Mouse (Mus musculus) natural killer cell, adult 2 months (primary cell): ENCODE results near the gene Irf3.

ENCODE experiments used
- DNase-seq, 2 experiments: peaks; one replicate each; pipeline ENCODE4 v3.0.0; 2022; ENCODE audit warnings: low spot score in 2 of 2

Irf3 gene

DNA sequence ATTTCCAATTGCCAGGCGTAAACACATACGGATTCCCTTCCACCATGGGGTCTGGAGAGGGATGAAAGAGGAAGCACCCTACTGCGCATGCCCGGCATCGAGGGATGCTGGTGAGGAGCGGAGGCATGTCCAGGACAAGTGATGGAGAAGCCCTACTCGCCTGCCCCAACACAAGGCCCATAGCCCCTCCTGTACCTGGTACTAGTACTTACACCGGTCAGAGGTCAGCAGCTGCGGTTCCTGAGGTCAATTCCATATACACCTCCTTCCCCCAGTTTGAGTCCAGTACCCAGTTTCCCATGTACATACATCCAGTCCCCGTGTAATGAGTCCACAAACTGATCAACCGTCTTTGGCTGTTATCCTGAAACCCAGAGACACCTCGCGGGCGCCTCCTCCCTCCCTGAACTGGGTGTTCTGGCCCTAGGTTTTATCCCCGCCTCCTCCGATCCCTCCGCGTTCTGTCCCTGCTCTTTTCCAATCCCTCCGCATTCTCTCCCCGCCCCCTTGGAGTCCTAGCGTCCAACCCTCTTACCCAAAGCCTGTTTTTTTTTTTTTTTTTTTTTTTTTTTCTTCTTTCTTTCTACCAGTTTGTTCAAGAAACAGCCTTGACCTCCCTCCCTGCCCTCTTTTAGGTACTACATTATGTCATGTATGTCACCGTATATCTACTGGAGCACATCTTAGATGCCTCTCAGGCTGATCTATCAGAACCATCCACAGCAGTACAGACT, 22.9 kb upstream of the Irf3 start, which contains the start of gene Cpt1c:
Gene Cpt1c, minus strand, starts transcription at position 469 of the 734 bp plus-strand sequence.
- DNase-seq: no peak

DNA sequence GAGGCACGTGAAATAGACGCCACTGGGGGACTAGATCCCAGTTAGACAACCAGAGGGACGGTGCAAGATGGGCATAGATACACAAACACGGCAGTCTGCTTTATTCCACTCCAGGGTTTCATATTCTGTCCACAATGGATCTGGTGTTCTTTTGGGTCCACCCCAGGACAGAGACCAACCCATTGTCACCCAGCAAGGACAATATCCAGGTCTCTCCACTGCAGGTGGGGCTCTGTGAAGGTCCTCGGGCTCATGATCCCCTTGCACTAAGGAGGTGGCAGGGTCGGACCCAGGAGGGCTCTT, 22.4 kb upstream of the Irf3 start:
- no peak for DNase-seq

DNA sequence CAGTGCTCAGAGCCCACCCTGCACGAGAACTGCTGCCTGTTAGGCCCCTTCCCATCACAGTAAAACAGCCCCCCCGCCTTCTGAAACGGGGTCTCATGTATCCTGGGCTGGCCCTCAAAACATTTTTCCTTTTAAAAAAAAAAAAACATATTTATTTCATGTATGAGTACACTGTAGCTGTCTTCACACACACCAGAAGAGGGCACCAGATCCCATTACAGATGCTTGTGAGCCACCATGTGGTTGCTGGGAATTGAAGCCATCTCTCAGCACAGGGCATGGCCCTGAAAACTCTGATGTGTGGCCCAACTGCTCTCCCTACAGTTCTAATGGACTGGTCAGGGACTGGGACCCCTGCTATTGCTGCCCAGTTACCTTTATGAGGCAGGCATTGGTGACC, 19.1 kb upstream of the Irf3 start:
- no peak for DNase-seq

DNA sequence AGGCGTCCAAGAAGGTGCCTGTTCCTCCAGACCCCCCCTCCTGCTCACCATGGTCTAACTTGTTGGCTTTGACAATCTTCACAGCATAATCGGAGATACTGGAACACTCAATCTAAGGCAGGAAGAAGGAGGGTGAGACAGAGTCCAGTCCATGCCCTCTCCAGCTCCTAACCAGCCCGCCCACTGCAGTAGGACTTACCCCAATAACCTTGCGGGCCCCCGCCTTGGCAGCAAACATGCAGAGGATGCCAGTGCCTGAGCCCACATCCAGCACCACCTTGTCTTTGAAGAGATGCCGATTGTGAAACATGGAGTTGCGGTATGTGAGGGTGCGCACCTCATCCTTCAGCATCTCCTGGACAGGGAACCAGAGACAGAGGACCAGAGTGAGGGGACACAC, 15.9 kb upstream of the Irf3 start:
- DNase-seq: no peak

DNA sequence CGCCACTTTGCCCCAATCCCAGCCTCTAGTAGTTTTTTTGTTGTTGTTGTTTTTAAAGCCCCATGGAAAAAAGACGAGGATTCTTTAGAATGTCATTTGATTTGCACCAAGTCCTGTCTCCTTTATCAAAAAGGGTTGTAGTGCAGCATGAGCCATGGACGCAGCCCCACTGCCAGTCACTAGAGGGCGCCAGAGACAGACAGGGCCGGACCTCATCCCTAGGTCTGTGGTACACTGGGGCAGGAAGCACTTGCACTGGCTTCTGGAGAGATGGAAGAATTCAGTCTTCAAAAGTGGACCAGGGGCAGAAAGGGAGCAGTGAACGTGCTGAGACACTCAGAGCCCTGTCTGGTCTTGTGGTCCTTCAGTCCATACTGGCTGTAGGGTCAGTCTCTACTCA, 14.4 kb upstream of the Irf3 start:
- peak; percentile 82 to 86 for DNase-seq

DNA sequence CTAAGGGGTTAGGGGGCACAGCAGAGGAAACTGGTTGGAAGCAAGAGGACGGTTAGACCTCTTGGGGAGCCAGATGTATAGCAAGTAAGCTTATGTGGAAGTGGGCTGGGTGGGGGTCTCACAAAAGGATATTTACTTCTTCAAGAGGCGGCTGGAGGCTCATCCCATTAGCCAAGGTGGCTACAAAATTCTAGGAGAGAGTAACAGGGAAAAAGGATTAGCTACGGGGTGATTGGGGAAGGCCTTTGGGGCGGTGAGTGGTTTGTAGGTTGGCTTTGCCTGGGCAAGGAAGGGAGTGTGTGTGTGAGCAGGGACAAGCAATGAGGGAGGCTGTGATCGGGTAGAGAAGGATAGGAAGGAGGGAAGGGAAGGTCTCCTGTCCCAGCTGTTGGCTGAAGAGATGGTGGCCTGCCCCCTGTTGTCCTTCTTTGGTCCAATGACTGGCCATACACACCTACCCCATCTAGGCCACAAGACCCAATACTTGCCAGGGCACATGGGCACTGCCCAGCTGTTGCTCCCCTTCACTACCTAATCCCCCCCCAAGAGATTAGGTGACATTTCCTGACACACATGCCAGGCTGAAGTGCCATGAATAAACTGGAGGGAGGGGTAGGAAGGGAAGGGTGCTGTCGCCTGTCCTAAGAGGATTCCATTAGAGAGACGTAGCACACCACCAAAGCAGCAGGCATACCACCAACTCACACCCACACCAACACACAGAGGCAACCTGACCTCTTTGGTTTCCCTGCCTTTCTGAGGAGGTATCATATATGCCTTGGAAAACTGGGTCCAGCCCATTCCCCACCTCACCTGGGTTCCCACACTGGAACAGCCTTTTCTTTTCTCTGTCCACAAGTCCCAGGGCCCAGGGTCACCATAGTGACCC, 13.3 kb upstream of the Irf3 start:
- no peak for DNase-seq

DNA sequence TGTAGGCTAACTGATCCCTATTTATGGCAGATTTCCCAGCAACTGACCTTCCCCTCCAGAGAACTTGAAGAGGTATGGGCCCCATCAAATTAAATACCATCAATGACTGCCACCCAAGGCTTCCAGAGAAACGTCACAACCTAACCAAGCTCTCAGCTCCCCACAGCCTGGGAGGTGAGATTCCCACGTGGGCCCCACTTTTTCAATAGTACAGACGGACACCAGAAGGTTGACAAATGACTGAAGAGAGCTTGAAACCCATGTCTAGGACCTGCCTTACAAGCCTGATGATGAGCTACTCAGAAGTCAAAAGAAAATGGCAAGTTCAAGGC, 12.6 kb upstream of the Irf3 start:
- DNase-seq: no peak

DNA sequence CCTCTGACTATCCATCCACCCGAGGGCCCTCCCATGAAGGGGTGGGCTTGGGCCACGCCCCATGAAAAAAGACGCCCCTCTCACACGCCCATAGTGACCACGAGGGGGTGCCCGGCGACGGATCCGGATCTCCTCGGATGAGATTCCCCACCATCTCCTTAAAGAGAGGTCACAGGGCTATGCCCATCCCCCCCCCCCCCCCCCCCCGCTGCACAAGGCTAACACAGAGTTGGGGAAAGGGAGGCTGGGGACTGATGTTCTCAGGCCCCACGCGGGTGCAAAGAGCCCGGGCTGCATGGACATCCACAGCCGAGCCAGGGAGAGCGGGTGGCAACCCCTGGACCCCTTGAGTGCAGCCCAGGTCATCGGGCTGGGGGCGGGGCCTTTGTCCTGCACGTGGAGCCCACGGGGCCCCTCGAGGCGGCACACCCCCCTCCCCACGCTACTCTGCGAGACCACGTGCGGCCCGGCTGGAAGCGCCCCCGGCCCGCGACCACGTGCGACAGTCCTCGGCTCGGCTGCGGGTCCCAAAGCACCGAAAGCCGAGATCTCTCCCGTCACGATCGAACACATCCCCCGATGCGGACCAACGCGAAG, 11.8 kb upstream of the Irf3 start:
- peak; percentile 43 to 62 for DNase-seq

DNA sequence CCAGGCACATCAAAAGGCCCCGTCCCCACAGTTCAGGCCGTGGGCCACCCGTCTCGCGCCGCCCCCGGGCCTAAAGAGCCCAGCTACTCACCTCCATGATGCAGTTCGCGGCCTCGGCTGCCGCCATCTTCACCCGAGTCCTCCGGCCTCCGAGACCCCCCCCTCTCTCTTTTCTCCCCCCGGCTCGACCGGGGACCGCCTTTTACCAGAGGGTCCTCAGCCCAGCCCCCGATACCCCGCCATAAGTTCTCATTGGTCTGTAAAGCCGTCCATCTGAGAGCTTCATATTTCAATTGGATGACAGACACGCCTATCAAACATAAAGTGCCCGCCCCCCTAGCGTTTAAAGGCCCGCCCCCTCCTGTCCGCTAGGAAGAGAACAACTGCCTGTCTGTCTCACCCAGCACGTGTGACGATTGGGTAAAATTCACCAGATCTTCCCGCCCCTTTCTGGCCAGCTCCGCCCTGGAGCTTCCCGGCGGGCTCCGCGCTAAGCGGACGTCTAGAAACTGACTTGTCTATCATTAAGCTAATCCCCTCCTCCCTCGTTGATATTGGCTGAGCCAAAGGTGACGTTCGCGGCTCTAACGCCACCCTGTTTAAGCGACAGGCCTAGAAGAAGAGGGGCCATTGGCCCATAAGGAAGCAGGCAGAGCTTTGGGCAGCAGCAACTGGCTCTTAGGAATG, 11.1 kb upstream of the Irf3 start, which contains the start of gene Prmt1:
Gene Prmt1, minus strand, starts transcription at position 377 of the 687 bp plus-strand sequence.
- peak; percentile 99 for DNase-seq

DNA sequence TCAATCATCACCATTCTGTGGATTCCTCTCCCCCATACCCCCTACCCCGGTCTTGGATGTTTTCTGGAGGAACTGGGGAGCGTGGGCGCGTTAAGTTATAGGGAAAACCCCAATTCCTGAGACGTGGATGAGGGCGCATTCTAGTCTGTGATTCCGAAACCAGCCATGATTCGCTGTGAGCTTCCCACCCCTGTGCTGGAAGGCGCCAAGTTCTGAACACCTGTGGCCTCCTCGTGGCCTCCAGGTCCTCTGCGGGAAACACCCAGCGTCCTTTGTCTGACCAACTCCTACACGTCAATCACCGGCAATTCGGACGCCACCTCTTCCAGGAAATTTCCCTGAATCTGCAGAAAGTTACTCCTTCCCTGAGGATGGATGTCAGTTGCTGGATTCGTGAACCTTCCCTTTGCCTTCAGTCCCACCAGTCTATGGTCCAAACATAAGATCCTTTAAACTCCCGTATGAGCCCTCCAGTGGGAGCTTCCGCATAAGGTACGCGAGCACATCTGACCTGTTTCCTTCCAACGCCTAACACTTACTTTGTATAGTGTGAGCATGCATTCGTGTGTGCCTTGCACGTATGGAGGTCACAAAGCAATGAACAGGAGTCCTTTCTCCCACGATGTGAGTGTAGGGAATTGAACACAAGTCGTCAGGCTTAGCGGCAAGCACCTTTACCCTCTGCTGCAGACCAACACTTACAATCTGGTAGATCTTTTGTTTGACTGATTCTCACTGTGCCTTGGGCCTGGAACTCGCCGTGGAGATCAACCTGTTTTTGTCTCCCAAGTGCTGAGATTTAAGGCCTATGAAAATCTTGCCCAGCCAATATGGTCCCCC, 10.3 kb upstream of the Irf3 start:
- peak in 1 of 2 experiments; percentile 21 for DNase-seq

DNA sequence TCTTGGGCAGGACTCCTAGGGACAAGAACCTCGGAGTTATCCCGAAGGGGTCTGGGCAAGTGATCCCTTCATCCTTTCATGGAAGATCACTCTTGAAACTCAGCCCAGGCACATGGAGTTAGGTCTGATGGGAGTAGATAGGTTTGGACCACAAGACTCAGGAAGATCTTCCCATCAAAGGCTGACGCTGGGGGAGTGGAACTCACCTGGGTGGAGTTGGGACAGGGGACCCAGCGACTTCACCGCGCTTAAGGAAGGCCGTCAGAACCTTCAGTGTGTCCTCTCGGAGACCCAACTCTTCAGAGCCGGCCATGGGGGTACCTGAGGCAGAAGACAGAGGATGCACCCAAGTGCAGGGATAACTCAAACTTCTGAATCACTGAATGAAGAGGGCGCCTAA, 776 bp upstream of the Irf3 start:
- no peak for DNase-seq

DNA sequence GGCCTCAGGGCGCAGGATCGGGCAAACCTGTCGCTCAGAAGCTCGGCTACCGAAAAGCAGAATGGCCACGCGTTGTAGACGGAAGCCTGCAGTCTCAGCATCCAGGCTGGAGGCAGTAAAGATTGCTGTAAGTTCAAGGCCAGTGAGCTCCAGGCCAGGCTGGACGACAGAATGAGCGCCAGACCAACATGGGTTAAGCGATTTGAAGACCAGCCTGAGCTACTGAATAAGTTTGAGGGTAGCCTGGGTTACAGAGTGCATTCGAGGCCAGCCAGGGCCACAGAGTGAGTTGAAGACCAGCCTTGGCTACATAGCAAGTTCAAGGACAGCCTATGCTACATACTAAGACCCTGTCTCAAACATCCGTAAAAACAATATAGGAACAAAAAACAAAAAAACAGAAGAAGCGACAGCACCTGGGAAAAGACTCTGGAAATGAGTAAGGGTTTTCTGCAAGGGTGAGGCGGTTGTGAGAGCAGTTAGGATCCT, 536 bp downstream of the Irf3 start:
- no peak for DNase-seq

DNA sequence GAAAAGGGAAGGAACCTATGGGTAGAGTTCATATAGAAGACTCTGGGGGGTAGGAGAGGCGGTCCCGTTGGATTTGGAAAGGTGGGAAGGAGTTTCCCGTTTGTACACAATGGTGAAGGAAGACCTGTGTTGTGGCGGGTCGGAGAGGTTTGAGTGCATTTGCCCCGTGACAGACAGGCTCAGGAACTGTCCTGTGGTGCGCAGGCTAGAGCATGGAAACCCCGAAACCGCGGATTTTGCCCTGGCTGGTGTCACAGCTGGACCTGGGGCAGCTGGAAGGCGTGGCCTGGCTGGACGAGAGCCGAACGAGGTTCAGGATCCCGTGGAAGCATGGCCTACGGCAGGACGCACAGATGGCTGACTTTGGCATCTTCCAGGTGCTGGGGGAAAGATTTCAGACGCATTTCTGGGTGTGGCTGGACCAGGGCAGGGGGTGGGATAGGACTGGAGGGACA, 1.1 kb downstream of the Irf3 start, which contains the start of gene Bcl2l12:
Gene Bcl2l12, minus strand, starts transcription at position 212 of the 455 bp plus-strand sequence.
- DNase-seq: peak; percentile 55 to 72

DNA sequence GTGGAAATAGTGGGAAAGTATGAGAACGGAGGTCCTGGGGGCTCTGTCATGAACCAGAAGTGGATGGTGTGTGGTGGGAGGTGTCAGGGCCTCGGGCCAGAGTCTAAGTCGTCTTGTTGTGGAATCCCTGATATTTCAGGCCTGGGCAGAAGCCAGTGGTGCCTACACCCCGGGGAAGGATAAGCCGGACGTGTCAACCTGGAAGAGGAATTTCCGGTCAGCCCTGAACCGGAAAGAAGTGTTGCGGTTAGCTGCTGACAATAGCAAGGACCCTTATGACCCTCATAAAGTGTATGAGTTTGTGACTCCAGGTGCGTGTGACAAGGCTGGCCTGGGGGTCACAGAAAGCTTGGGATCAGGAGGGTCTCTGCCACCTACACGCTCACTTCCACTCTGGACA, 2.3 kb downstream of the Irf3 start:
- DNase-seq: no peak

DNA sequence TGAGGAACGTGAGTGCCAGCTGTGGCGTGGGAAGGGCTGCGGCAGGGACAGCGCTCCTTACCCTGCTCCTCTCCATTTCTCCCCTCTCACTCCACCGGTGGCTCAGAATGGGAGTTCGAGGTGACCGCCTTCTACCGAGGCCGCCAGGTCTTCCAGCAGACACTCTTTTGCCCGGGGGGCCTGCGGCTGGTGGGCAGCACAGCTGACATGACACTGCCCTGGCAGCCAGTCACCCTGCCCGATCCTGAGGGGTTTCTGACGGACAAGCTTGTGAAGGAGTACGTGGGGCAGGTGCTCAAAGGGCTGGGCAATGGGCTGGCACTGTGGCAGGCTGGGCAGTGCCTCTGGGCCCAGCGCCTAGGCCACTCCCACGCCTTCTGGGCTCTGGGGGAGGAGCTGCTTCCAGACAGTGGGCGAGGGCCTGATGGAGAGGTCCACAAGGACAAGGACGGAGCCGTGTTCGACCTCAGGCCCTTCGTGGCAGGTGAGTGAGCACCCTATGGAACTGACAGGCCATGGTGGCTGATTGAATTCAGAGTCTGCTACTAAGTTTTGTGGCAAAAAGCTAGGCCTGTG, 3.2 kb downstream of the Irf3 start:
- no peak for DNase-seq

DNA sequence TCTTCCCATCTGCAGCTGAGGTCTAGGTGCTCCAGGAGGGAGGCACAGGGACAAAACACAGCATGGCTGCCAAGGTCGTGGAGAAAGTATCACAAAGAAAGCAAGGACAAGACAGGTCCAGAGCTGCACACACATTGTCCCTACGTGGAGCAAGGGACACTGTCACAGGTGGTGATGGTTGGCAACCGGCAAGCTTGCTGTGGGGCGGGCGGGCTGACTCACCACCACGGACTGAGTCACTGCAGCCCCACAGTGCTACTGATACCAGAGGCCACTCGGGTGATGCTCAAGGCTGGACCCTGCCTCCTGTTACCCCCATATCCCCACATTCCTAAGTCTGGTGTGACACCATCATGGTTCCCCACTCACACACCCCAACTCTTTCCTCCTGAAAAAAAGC, 5.0 kb downstream of the Irf3 start:
- DNase-seq: no peak

DNA sequence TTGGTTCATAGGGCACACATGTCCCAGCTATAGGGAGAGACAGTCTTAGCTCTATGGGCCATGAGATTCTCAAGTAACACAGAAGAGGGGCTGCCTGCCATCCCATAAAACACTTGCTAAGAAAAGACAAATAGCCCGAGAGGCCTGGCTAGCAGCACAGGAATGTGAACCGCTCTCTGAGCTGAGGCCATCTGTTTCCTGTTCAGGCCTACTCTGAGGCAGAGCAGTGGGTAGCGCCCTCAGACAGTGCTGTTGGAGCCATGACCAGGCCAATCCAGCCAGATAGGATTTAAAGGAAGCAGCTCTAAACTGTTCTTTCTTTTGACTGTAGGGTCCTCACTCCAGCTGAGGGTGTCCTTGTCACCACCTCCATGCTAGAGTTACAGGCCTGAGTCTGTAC, 7.1 kb downstream of the Irf3 start:
- no peak for DNase-seq

DNA sequence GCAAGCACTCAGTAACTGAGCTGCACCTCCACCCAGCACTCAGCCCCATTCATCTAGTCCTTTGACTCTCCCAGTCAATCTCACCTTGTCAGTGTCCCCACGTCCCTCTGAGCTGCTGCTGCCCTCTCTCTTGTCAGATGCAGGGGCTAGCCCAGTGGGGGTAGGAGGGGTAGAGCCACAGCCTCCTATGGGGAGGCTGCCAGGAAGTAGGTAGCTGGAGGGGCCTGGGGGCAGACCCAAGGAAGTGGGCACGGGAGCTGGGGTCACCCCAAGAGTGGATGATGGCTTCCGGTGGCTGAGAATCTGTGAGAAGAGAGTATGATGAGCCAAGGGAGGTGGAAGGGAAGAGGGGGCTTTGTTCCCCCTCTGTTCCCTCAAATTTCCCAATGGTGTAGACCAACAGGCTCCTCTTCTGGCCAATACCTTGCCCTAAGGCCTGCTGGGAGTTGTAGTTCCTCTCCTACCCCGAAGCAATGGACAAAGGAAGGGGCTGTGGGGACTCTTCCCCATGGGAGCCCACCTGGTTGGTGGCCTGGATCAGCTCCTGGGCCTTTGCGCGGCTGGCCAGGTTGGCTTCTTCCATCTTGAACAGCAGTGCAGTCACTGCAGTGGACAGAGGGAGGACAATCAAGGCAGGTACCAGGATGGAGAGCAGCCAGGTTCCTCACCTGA, 8.0 kb downstream of the Irf3 start:
- no peak for DNase-seq

DNA sequence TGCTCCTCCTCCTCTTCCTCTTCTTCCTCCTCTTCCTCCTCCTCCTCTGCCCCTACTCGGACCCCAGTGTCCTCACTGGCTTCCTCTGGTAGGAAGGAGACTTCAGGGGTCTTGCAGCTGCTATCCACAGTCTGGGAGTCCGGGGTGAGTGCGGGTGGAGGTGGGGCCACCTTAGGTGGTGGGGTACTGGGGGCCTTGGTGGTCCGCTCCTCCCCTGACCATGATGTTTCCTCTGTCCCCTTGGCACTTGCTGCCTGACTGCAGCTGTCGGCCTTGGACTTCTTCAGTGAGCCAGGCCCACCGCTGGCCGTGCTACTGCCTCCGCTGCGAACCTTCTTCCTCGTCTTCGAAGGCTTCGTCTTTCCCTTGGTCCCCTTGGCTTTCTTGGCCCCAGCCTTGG, 9.1 kb downstream of the Irf3 start:
- DNase-seq: no peak

DNA sequence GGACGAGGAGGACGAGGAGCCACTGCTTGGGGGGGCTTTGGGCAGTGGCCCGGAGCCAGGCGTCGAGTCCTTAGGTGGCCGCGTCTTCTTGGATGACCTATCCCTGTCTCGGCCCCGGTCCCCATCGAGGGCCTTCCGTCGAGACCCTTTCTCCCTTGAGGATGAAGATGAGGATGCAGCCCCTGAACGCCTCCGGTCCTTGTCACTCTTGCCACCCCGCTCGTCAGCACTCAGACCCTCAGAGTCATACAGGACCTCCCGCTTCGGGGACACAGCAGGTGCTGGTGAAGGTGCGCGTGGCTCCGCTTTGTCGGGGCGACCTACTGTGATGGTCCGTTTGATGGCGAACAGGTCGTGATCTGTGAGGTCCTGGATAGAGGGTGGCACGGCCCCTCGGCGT, 9.7 kb downstream of the Irf3 start:
- DNase-seq: no peak
